Mouse (Mus musculus): ENCODE measurements at regions not wholly inside any gene's neighbourhood (a gene's known extent, or its start where the extent isn't known, plus 50 kb on each side); places are given as distances from the start of the nearest gene placed in this dataset.

GRCm38 (mm10) chr7:115142163-115142562, 398.7 kb downstream of the Insc start:
- Histone ChIP-seq H3K27me3 (ENCODE audit: control insufficient read depth, insufficient read depth, low read length, poor library complexity, severe bottlenecking) (no peaks in the 10 kb centered on the region), H3K4me3 (ENCODE audit: low read depth, low read length) (no peak overlapping the region), H3K9ac (ENCODE audit: low read depth, poor library complexity, severe bottlenecking) (no peak overlapping the region), H3K4me1 (ENCODE audit: control insufficient read depth, insufficient read depth, low read length) (no peaks in the 10 kb centered on the region), H3K9me3 (replicated peaks; ENCODE audit: control insufficient read depth, insufficient read depth, low read length, poor library complexity, severe bottlenecking) (no peaks in the 10 kb centered on the region), H3K27ac (ENCODE audit: insufficient read depth, low read length) (no peak overlapping the region), H3K36me3 (ENCODE audit: control insufficient read depth, insufficient read depth, low read length, poor library complexity, severe bottlenecking) (no peaks in the 10 kb centered on the region)
- TF ChIP-seq POLR2A (IDR thresholded peaks at IDR 0.05; ENCODE audit: insufficient read depth, low read length), result no peak
- TF ChIP-seq CTCF (IDR thresholded peaks at IDR 0.05; ENCODE audit: low read depth, low read length), result no peak
- no peak for TF ChIP-seq EP300 (IDR thresholded peaks at IDR 0.05; ENCODE audit: insufficient read depth, low read depth, low read length)

GRCm38 (mm10) chr7:115144947-115145346, 401.5 kb downstream of the Insc start:
- Histone ChIP-seq H3K4me1 (ENCODE audit: control insufficient read depth, insufficient read depth, low read length) (no peaks in the 10 kb centered on the region), H3K9me3 (replicated peaks; ENCODE audit: control insufficient read depth, insufficient read depth, low read length, poor library complexity, severe bottlenecking) (no peaks in the 10 kb centered on the region), H3K36me3 (ENCODE audit: control insufficient read depth, insufficient read depth, low read length, poor library complexity, severe bottlenecking) (no peaks in the 10 kb centered on the region), H3K4me3 (ENCODE audit: low read depth, low read length) (no peak overlapping the region), H3K27me3 (ENCODE audit: control insufficient read depth, insufficient read depth, low read length, poor library complexity, severe bottlenecking) (no peaks in the 10 kb centered on the region), H3K9ac (ENCODE audit: low read depth, poor library complexity, severe bottlenecking) (no peak overlapping the region), H3K27ac (ENCODE audit: insufficient read depth, low read length) (no peak overlapping the region)
- TF ChIP-seq CTCF (IDR thresholded peaks at IDR 0.05; ENCODE audit: low read depth, low read length) (no peak), POLR2A (IDR thresholded peaks at IDR 0.05; ENCODE audit: insufficient read depth, low read length) (no peak), EP300 (IDR thresholded peaks at IDR 0.05; ENCODE audit: insufficient read depth, low read depth, low read length) (no peak)

- no peaks in the 10 kb centered on the region for H3K36me3 ChIP-seq (ENCODE audit: control insufficient read depth, insufficient read depth, low read length, poor library complexity, severe bottlenecking)
- no peak overlapping the region for H3K9ac ChIP-seq (ENCODE audit: low read depth, poor library complexity, severe bottlenecking)
- H3K27me3 ChIP-seq (ENCODE audit: control insufficient read depth, insufficient read depth, low read length, poor library complexity, severe bottlenecking), result no peaks in the 10 kb centered on the region
- no peaks in the 10 kb centered on the region for H3K9me3 ChIP-seq (replicated peaks; ENCODE audit: control insufficient read depth, insufficient read depth, low read length, poor library complexity, severe bottlenecking)
- no peak overlapping the region for H3K27ac ChIP-seq (ENCODE audit: insufficient read depth, low read length)
- no peak overlapping the region for H3K4me3 ChIP-seq (ENCODE audit: low read depth, low read length)
- TF ChIP-seq CTCF (IDR thresholded peaks at IDR 0.05; ENCODE audit: low read depth, low read length) (no peak), POLR2A (IDR thresholded peaks at IDR 0.05; ENCODE audit: insufficient read depth, low read length) (no peak), EP300 (IDR thresholded peaks at IDR 0.05; ENCODE audit: insufficient read depth, low read depth, low read length) (no peak)
- no peaks in the 10 kb centered on the region for H3K4me1 ChIP-seq (ENCODE audit: control insufficient read depth, insufficient read depth, low read length)
Observed at GRCm38 (mm10) chr7:115147352-115147977, 404.0 kb downstream of the Insc start.

GRCm38 (mm10) chr7:115153291-115153690, 409.8 kb downstream of the Insc start:
- no peak for TF ChIP-seq CTCF (IDR thresholded peaks at IDR 0.05; ENCODE audit: low read depth, low read length)
- TF ChIP-seq POLR2A (IDR thresholded peaks at IDR 0.05; ENCODE audit: insufficient read depth, low read length), result no peak
- no peak for TF ChIP-seq EP300 (IDR thresholded peaks at IDR 0.05; ENCODE audit: insufficient read depth, low read depth, low read length)
- H3K9ac ChIP-seq (ENCODE audit: low read depth, poor library complexity, severe bottlenecking), result no peak overlapping the region
- no peaks in the 10 kb centered on the region for H3K27me3 ChIP-seq (ENCODE audit: control insufficient read depth, insufficient read depth, low read length, poor library complexity, severe bottlenecking)
- H3K4me1 ChIP-seq (ENCODE audit: control insufficient read depth, insufficient read depth, low read length), result no peaks in the 10 kb centered on the region
- H3K4me3 ChIP-seq (ENCODE audit: low read depth, low read length), result no peak overlapping the region
- no peak overlapping the region for H3K27ac ChIP-seq (ENCODE audit: insufficient read depth, low read length)
- H3K36me3 ChIP-seq (ENCODE audit: control insufficient read depth, insufficient read depth, low read length, poor library complexity, severe bottlenecking), result no peaks in the 10 kb centered on the region
- no peaks in the 10 kb centered on the region for H3K9me3 ChIP-seq (replicated peaks; ENCODE audit: control insufficient read depth, insufficient read depth, low read length, poor library complexity, severe bottlenecking)

GRCm38 (mm10) chr7:115153764-115154509, 410.4 kb downstream of the Insc start:
- Histone ChIP-seq H3K9ac (ENCODE audit: low read depth, poor library complexity, severe bottlenecking) (no peak overlapping the region), H3K27me3 (ENCODE audit: control insufficient read depth, insufficient read depth, low read length, poor library complexity, severe bottlenecking) (no peaks in the 10 kb centered on the region), H3K27ac (ENCODE audit: insufficient read depth, low read length) (no peak overlapping the region), H3K4me3 (ENCODE audit: low read depth, low read length) (no peak overlapping the region), H3K9me3 (replicated peaks; ENCODE audit: control insufficient read depth, insufficient read depth, low read length, poor library complexity, severe bottlenecking) (no peaks in the 10 kb centered on the region), H3K4me1 (ENCODE audit: control insufficient read depth, insufficient read depth, low read length) (no peaks in the 10 kb centered on the region), H3K36me3 (ENCODE audit: control insufficient read depth, insufficient read depth, low read length, poor library complexity, severe bottlenecking) (no peaks in the 10 kb centered on the region)
- TF ChIP-seq POLR2A (IDR thresholded peaks at IDR 0.05; ENCODE audit: insufficient read depth, low read length) (no peak), EP300 (IDR thresholded peaks at IDR 0.05; ENCODE audit: insufficient read depth, low read depth, low read length) (no peak), CTCF (IDR thresholded peaks at IDR 0.05; ENCODE audit: low read depth, low read length) (no peak)

- no peaks in the 10 kb centered on the region for H3K36me3 ChIP-seq (ENCODE audit: control insufficient read depth, insufficient read depth, low read length, poor library complexity, severe bottlenecking)
- H3K9ac ChIP-seq (ENCODE audit: low read depth, poor library complexity, severe bottlenecking), result no peak overlapping the region
- peaks cover 2% of the 10 kb centered on the region; the same call in 1 of the 2 replicates for H3K9me3 ChIP-seq (replicated peaks; ENCODE audit: control insufficient read depth, insufficient read depth, low read length, poor library complexity, severe bottlenecking)
- H3K4me3 ChIP-seq (ENCODE audit: low read depth, low read length), result no peak overlapping the region
- no peak overlapping the region for H3K27ac ChIP-seq (ENCODE audit: insufficient read depth, low read length)
- TF ChIP-seq CTCF (IDR thresholded peaks at IDR 0.05; ENCODE audit: low read depth, low read length) (no peak), EP300 (IDR thresholded peaks at IDR 0.05; ENCODE audit: insufficient read depth, low read depth, low read length) (no peak), POLR2A (IDR thresholded peaks at IDR 0.05; ENCODE audit: insufficient read depth, low read length) (no peak)
- H3K4me1 ChIP-seq (ENCODE audit: control insufficient read depth, insufficient read depth, low read length), result no peaks in the 10 kb centered on the region
- H3K27me3 ChIP-seq (ENCODE audit: control insufficient read depth, insufficient read depth, low read length, poor library complexity, severe bottlenecking), result no peaks in the 10 kb centered on the region
Observed at GRCm38 (mm10) chr7:115170023-115170422, 426.5 kb downstream of the Insc start.

All from ES-Bruce4 (cell line).